Mouse (Mus musculus) spleen, adult 12 weeks (tissue): ENCODE data around the gene Dkkl1.

Experiments
- DNase-seq: peaks from one replicate; pipeline ENCODE4 v3.0.0; 2022; ENCODE audit warnings: low spot score

The Dkkl1 gene

GRCm38 (mm10) chr7:45167761-45168445, 44.0 kb downstream of the Dkkl1 start:
- no peak for DNase-seq

- no peak for DNase-seq
These were observed 45.0 kb downstream of the Dkkl1 start for GRCm38 (mm10) chr7:45166950-45167401.

- no peak for DNase-seq
These were observed 46.2 kb downstream of the Dkkl1 start for GRCm38 (mm10) chr7:45165701-45166100.

- DNase-seq, result no peak
These were observed 47.1 kb downstream of the Dkkl1 start for GRCm38 (mm10) chr7:45164833-45165232.

GRCm38 (mm10) chr7:45163735-45164490, 48.0 kb downstream of the Dkkl1 start, which contains the start of gene Slc17a7:
TSS of gene Slc17a7 (plus strand) at chr7:45163949.
- no peak for DNase-seq

- DNase-seq, result no peak
These were observed 48.8 kb downstream of the Dkkl1 start for GRCm38 (mm10) chr7:45162996-45163615.

GRCm38 (mm10) chr7:45162551-45162950, 49.4 kb downstream of the Dkkl1 start:
- no peak for DNase-seq

- DNase-seq, result peak; percentile 76
These were observed 50.1 kb downstream of the Dkkl1 start for GRCm38 (mm10) chr7:45161612-45162473.

- no peak for DNase-seq
These were observed 51.1 kb downstream of the Dkkl1 start for GRCm38 (mm10) chr7:45160866-45161265.

- no peak for DNase-seq
These were observed 51.6 kb downstream of the Dkkl1 start for GRCm38 (mm10) chr7:45160316-45160800.

GRCm38 (mm10) chr7:45158991-45159390, 53.0 kb downstream of the Dkkl1 start:
- DNase-seq, result no peak
